Mouse (Mus musculus) neutrophil, adult 5-6 weeks (primary cell): ENCODE measurements at regions not wholly inside any gene's neighbourhood (a gene's known extent, or its start where the extent isn't known, plus 50 kb on each side); places are given as distances from the start of the nearest gene placed in this dataset.

ENCODE experiments used
- ATAC-seq: fragments of 151-379, 151-347 bp; 2 replicates; pipeline ENCODE4 v1.8.0; 2017; ENCODE audit warnings: mild to moderate bottlenecking, moderate TSS enrichment; ENCODE audit not compliant: insufficient number of reproducible peaks, poor library complexity, low FRiP score, severe bottlenecking; ENCODE audit errors: extremely low read depth

- ATAC-seq, result no peak
Measured at GRCm38 (mm10) chr17:13574682-13575444, 185.5 kb upstream of the Afdn start.

DNA sequence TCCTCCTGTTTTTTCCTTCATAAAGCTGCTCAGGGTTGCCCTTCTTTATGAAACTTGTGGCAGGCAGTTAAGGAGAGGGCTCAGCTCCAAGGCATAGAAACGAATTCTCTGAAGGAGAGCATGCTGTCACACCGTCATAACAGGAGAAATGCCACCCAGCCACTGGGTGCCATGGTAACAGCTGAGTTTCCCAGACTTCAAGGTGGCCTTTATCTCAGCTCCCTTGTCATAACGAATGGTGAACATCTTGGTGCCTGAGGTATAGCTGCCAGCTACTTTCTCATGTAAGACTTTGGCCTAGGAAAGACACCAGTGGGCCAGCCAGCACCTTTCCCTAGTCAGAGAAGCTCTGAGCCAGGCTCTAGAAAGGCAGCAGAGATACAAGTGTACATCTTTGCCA lies 182.5 kb upstream of the Afdn start:
- no peak for ATAC-seq

- no peak for ATAC-seq
Measured at GRCm38 (mm10) chr17:13581214-13581920, 179.0 kb upstream of the Afdn start.

GRCm38 (mm10) chr17:13581995-13582588 lies 178.2 kb upstream of the Afdn start:
- ATAC-seq, result no peak

- ATAC-seq, result no peak
Measured at GRCm38 (mm10) chr17:13583475-13584233, 176.7 kb upstream of the Afdn start.

DNA sequence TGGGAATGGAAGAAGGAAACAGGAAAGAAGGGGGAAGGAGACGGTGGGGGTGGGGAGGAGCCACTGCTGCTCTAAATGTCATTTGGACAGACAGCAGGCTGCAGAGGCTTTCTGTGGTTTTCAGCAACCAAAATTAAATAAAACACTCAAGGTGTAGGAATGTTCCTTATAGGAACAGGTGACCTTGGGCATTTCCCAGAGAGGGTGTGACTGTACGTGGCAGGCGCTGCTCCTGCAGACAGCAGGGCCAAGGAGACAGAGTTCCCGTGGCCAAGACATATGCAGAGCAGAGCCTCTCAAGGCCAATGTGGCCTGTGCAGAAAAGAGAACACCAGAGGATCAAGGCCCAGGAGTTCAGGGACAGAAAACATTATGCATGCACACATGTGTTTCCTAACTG lies 175.9 kb upstream of the Afdn start:
- ATAC-seq, result no peak

DNA sequence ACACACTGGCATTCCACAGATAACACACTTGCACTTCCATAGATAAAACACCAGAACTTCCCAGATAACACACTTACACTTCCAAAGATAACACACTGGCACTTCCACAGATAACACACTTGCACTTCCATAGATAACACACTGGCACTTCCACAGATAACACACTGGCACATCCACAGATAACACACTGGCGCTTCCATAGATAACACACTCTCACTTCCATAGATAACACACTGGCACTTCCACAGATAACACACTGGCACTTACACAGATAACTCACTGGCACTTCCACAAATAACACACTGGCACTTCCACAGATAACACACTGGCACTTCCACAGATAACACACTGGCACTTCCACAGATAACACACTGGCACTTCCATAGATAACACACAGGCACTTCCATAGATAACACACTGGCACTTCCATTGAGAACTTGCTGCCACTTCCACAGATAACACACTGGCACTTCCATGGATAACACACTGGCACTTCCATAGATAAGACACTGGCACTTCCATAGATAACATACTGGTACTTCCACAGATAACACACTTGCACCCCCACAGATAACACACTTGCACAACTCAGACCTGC lies 170.0 kb upstream of the Afdn start:
- ATAC-seq, result peak; percentile 35; the same call in 1 of the 2 replicates
